Mouse (Mus musculus): ENCODE results near the gene Hc.

Gene Hc

GRCm38 (mm10) chr2:34973087-34973486 is 88.2 kb downstream of the Hc start:
- no peak for DNase-seq

GRCm38 (mm10) chr2:34971080-34971888 is 90.0 kb downstream of the Hc start:
- DNase-seq, result no peak

GRCm38 (mm10) chr2:34970092-34970750 is 91.0 kb downstream of the Hc start:
- DNase-seq, result no peak

GRCm38 (mm10) chr2:34969166-34969565 is 92.1 kb downstream of the Hc start:
- no peak for DNase-seq

GRCm38 (mm10) chr2:34966243-34966934 is 94.8 kb downstream of the Hc start:
- no peak for DNase-seq

GRCm38 (mm10) chr2:34965806-34966205 is 95.4 kb downstream of the Hc start:
- DNase-seq, result no peak

GRCm38 (mm10) chr2:34965293-34965692 is 95.9 kb downstream of the Hc start:
- DNase-seq, result no peak

- no peak for DNase-seq
Measured at GRCm38 (mm10) chr2:34964651-34965050, 96.6 kb downstream of the Hc start.

GRCm38 (mm10) chr2:34964230-34964629 is 97.0 kb downstream of the Hc start:
- DNase-seq, result no peak

- DNase-seq, result no peak
Measured at GRCm38 (mm10) chr2:34963371-34963956, 97.8 kb downstream of the Hc start.

GRCm38 (mm10) chr2:34962893-34963292 is 98.3 kb downstream of the Hc start:
- DNase-seq, result no peak

GRCm38 (mm10) chr2:34962211-34962610 is 99.0 kb downstream of the Hc start:
- DNase-seq, result no peak

- no peak for DNase-seq
Measured at GRCm38 (mm10) chr2:34961481-34962036, 99.7 kb downstream of the Hc start, which contains the start of gene Traf1. Gene Traf1, minus strand, starts transcription at chr2:34961772.

- DNase-seq, result no peak
Measured at GRCm38 (mm10) chr2:34960966-34961365, 100.3 kb downstream of the Hc start.

- no peak for DNase-seq
Measured at GRCm38 (mm10) chr2:34960466-34960865, 100.8 kb downstream of the Hc start.

GRCm38 (mm10) chr2:34958582-34958981 is 102.7 kb downstream of the Hc start:
- DNase-seq, result no peak

- DNase-seq, result no peak
Measured at GRCm38 (mm10) chr2:34958036-34958435, 103.2 kb downstream of the Hc start.

- DNase-seq, result no peak
Measured at GRCm38 (mm10) chr2:34957405-34957804, 103.8 kb downstream of the Hc start.

- DNase-seq, result no peak
Measured at GRCm38 (mm10) chr2:34956941-34957340, 104.3 kb downstream of the Hc start.

- DNase-seq, result no peak
Measured at GRCm38 (mm10) chr2:34954344-34954743, 106.9 kb downstream of the Hc start.

GRCm38 (mm10) chr2:34953547-34954116 is 107.6 kb downstream of the Hc start:
- no peak for DNase-seq

- no peak for DNase-seq
Measured at GRCm38 (mm10) chr2:34953018-34953417, 108.2 kb downstream of the Hc start.

- DNase-seq, result no peak
Measured at GRCm38 (mm10) chr2:34951469-34951868, 109.8 kb downstream of the Hc start.
